Mouse (Mus musculus) gastrocnemius, adult 18-20 months (tissue): ENCODE results near the gene Flot2. TPM values are rescaled to one million over a fixed set of nuclear protein-coding genes. Genes with fewer than 3 reads are reported as not detected.

Experiments
- DNase-seq: peaks from one replicate; pipeline ENCODE4 v3.0.0; 2021; ENCODE audit warnings: low spot score
- microRNA-seq: library from miRNA; unstranded; fragments of <30 nt; microRNA quantifications from one replicate; pipeline ENCODE4 v1.2.0, GENCODE M21; 2021
- total RNA-seq, 2 experiments: library from RNA; stranded (reverse); gene quantifications; 2 replicates each; pipeline ENCODE4 v1.2.3; 2021

Gene Flot2
- total RNA-seq, 2 experiments from 2014 or later, result 45.6 to 49.1 TPM

GRCm38 (mm10) chr11:78100746-78101145 is 63.0 kb downstream of the Flot2 start:
- DNase-seq, result no peak

DNA sequence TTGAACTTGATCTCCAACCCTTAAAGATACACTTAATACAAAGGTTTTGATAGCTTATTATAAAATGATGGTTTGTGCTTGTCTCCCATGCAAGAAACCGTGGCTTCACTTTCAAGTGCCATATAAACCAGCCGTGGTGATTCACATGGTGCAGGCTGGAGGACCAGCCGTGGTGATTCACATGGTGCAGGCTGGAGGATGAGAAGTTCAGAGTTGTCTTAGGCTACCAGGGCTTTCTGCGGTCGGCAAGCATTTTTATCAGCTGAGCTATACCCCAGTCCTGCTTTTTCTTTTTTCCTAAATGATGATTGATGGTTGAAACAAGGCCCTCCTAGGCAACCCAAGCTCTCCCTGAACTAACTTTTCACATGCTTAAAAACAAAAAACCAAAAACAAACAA is 64.4 kb downstream of the Flot2 start:
- no peak for DNase-seq

GRCm38 (mm10) chr11:78102958-78103747 is 65.4 kb downstream of the Flot2 start:
- no peak for DNase-seq

- no peak for DNase-seq
Measured at GRCm38 (mm10) chr11:78104501-78104900, 66.8 kb downstream of the Flot2 start.

Small RNA genes lying within 50 kb of the gene (microRNA-seq; reads per million reads assigned to microRNA genes)
- 406 reads per million, percentile 73 among the genes with 10 or more reads in this experiment for gene Mir144
- not detected for gene Mir451a
- not detected for gene Mir451b

Other genes starting within 250 kb of the Flot2 start
- gene Pipox, start 143.8 kb upstream of the Flot2 start, total RNA-seq, result not detected
- gene Sez6, start 107.1 kb upstream of the Flot2 start, total RNA-seq, result under 1 TPM; 0.12 to 0.16 TPM
- 10 to 100 TPM; 13.9 to 14.3 TPM for gene Phf12, start 55.2 kb upstream of the Flot2 start, total RNA-seq
- under 1 TPM; 0.80 to 0.97 TPM for gene Dhrs13, start 5.7 kb upstream of the Flot2 start, total RNA-seq
- 10 to 100 TPM; 20.1 to 22.7 TPM for gene Eral1, start 42.5 kb downstream of the Flot2 start, total RNA-seq
- gene Fam222b, start 56.7 kb downstream of the Flot2 start, total RNA-seq, result 1 to 10 TPM; 8.2 to 9.4 TPM
- 1 to 10 TPM; 2.0 to 2.2 TPM for gene Traf4, start 127.7 kb downstream of the Flot2 start, total RNA-seq
- under 1 TPM; 0.37 to 0.50 TPM for gene Nek8, start 138.7 kb downstream of the Flot2 start, total RNA-seq
- gene Tlcd1, start 138.8 kb downstream of the Flot2 start, total RNA-seq, result 1 to 10 TPM; 1.5 to 2.2 TPM
- gene Rpl23a, start 145.7 kb downstream of the Flot2 start, total RNA-seq, result 100 to 1,000 TPM; 845 to 889 TPM
- gene Rab34, start 150.5 kb downstream of the Flot2 start, total RNA-seq, result 1 to 10 TPM; 2.5 to 3.5 TPM
- under 1 TPM; 0.47 to 0.57 TPM for gene Proca1, start 155.5 kb downstream of the Flot2 start, total RNA-seq
- gene Sdf2, start 207.8 kb downstream of the Flot2 start, total RNA-seq, result 10 to 100 TPM; 40.8 to 44.7 TPM
- gene Supt6, start 208.1 kb downstream of the Flot2 start, total RNA-seq, result 10 to 100 TPM; 27.8 to 32.3 TPM
- gene 2610507B11Rik, start 223.8 kb downstream of the Flot2 start, total RNA-seq, result 100 to 1,000 TPM; 200 to 204 TPM